Mouse (Mus musculus) heart, embryonic 14.5 days (tissue): ENCODE data around the gene St3gal4. TPM values are rescaled to one million over a fixed set of nuclear protein-coding genes. Genes with fewer than 3 reads are reported as not detected.

ENCODE experiments used
- ATAC-seq: fragments of 200-750 bp; cut with Nextera tagmentation; 2 replicates; pipeline ENCODE4 v1.8.0; 2017; ENCODE audit warnings: low read depth, moderate TSS enrichment; ENCODE audit not compliant: insufficient number of reproducible peaks, insufficient read depth, low FRiP score
- H3K27ac ChIP-seq, 2 experiments: fragments of 200-500 bp in 1 of 2; fragments of 300-500 bp in 1 of 2; sonication (generic) in 1 of 2; replicated peaks in 1 of 2; 2 replicates each; pipeline ENCODE4 v1.5.1; 2012 to 2014; ENCODE audit warnings: low read depth in 2 of 2, low read length in 2 of 2, control low read depth in 1 of 2, mild to moderate bottlenecking in 1 of 2, mixed read lengths in 1 of 2; ENCODE audit not compliant: control insufficient read depth in 1 of 2, insufficient read depth in 1 of 2
- H3K27me3 ChIP-seq: fragments of 300-500 bp; sonication (generic); 2 replicates; pipeline ENCODE4 v1.6.1; 2014; ENCODE audit warnings: mild to moderate bottlenecking, low read length, control low read depth; ENCODE audit not compliant: control insufficient read depth, insufficient read depth
- H3K36me3 ChIP-seq: fragments of 300-500 bp; sonication (generic); 2 replicates; pipeline ENCODE4 v1.6.1; 2014; ENCODE audit warnings: mild to moderate bottlenecking, control low read depth, low read length, mixed read lengths; ENCODE audit not compliant: control insufficient read depth, insufficient read depth
- H3K4me1 ChIP-seq, 2 experiments: fragments of 200-500 bp in 1 of 2; fragments of 300-500 bp in 1 of 2; sonication (generic) in 1 of 2; 2 replicates each; pipeline ENCODE4 v1.6.1; 2012 to 2014; ENCODE audit warnings: low read length in 2 of 2, control low read depth in 1 of 2, mixed read lengths in 1 of 2; ENCODE audit not compliant: control insufficient read depth in 2 of 2, insufficient read depth in 2 of 2
- H3K4me2 ChIP-seq: fragments of 300-500 bp; sonication (generic); 2 replicates; pipeline ENCODE4 v1.6.1; 2014; ENCODE audit warnings: mild to moderate bottlenecking, low read length
- H3K4me3 ChIP-seq, 2 experiments: fragments of 200-500 bp in 1 of 2; fragments of 300-500 bp in 1 of 2; sonication (generic) in 1 of 2; 2 replicates each; pipeline ENCODE4 v1.5.1; 2012 to 2014; ENCODE audit warnings: low read length in 2 of 2, mild to moderate bottlenecking in 2 of 2, control low read depth in 1 of 2, low read depth in 1 of 2, moderate library complexity in 1 of 2; ENCODE audit not compliant: control insufficient read depth in 1 of 2, insufficient read depth in 1 of 2
- H3K9ac ChIP-seq: fragments of 300-500 bp; sonication (generic); 2 replicates; pipeline ENCODE4 v1.6.1; 2014; ENCODE audit warnings: mild to moderate bottlenecking, low read length
- H3K9me3 ChIP-seq: fragments of 300-500 bp; sonication (generic); 2 replicates; pipeline ENCODE4 v1.6.1; 2016; ENCODE audit warnings: low read length, control low read depth; ENCODE audit not compliant: control insufficient read depth
- WGBS: fragments of 180-500 bp; shearing (Covaris S2); extraction: QIAGEN DNeasy Blood & Tissue Kit; methylation state at CpG from one replicate; pipeline ENCODE4 v1.1.7; 2014; 5-methylcytosine and 5-hydroxymethylcytosine counted together
- polyA plus RNA-seq: library from polyadenylated mRNA; unstranded; fragments of >200 nt; fragmentation: Nextera tagmentation; extraction: Ambion mirVana; gene quantifications from 2 replicates; pipeline ENCODE4 v1.2.1, GENCODE M21; 2014

Gene St3gal4
- polyA plus RNA-seq, 1 experiment from 2014 or later: 22.9 TPM

GRCm38 (mm10) chr9:35019372-35019771 is 99.7 kb downstream of the St3gal4 start:
- no peak for ATAC-seq
- WGBS: 13% methylated on average over 3 of the region's 3 CpGs
- H3K4me2 ChIP-seq: no peak overlapping the region

DNA sequence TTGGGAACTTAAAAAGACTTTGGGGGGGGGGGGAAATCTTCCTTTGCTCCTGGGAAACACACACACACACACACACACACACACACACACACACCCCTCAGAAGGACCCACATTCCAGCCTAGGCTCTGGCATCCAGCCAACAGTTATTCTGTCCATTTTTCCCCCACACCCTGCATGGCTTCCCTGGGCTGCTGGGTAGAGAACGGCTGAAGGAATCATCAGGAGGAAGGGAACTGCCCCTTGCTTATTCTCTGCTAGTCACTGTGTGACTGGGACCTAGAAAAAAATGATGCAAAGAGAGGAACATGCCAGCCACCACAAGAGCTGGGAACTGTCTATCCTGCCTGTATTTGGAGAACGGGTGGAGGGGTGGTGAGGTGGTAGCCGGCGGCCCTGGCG is 101.0 kb downstream of the St3gal4 start:
- Histone ChIP-seq H3K27ac (no peak overlapping the region), H3K4me3 (no peak overlapping the region), H3K9ac (no peak overlapping the region), H3K4me1 (peaks cover 9 to 11% of the 10 kb centered on the region in 2 experiments), H3K9me3 (no peaks in the 10 kb centered on the region), H3K27me3 (no peaks in the 10 kb centered on the region), H3K36me3 (no peaks in the 10 kb centered on the region), H3K4me2 (peak overlapping the region; percentile 45; the same call in 1 of the 2 replicates)
- no peak for ATAC-seq
- 20% methylated on average over 5 of the region's 5 CpGs for WGBS

More at GRCm38 (mm10) chr9:35019372-35019771, 99.7 kb downstream of the St3gal4 start:
- H3K9ac ChIP-seq: no peak overlapping the region
- no peaks in the 10 kb centered on the region for H3K27me3 ChIP-seq
- H3K27ac ChIP-seq: no peak overlapping the region
- H3K4me1 ChIP-seq: peaks cover 9 to 11% of the 10 kb centered on the region in 2 experiments
- no peak overlapping the region for H3K4me3 ChIP-seq
- H3K36me3 ChIP-seq: no peaks in the 10 kb centered on the region
- H3K9me3 ChIP-seq: no peaks in the 10 kb centered on the region

GRCm38 (mm10) chr9:35017563-35017962 is 101.5 kb downstream of the St3gal4 start:
- H3K27ac ChIP-seq: no peak overlapping the region
- H3K4me3 ChIP-seq: no peak overlapping the region
- ATAC-seq: 0 out of 2 replicates have a peak, but pooled peaks have one; percentile 23
- no peaks in the 10 kb centered on the region for H3K9me3 ChIP-seq
- 0 out of 2 replicates have a peak overlapping the region, but pooled peaks have one; percentile 1 for H3K9ac ChIP-seq
- H3K4me1 ChIP-seq: peaks cover 9 to 11% of the 10 kb centered on the region in 2 experiments
- WGBS: 14% methylated on average over 13 of the region's 13 CpGs
- H3K4me2 ChIP-seq: peak overlapping the region; percentile 45
- no peaks in the 10 kb centered on the region for H3K36me3 ChIP-seq
- H3K27me3 ChIP-seq: no peaks in the 10 kb centered on the region

GRCm38 (mm10) chr9:35016762-35017161 is 102.3 kb downstream of the St3gal4 start:
- H3K27ac ChIP-seq: no peak overlapping the region
- no peaks in the 10 kb centered on the region for H3K27me3 ChIP-seq
- H3K9me3 ChIP-seq: no peaks in the 10 kb centered on the region
- H3K4me1 ChIP-seq: peaks cover 9 to 11% of the 10 kb centered on the region in 2 experiments
- no peak overlapping the region for H3K9ac ChIP-seq
- ATAC-seq: no peak
- WGBS: 34% methylated on average over 4 of the region's 4 CpGs
- no peak overlapping the region for H3K4me3 ChIP-seq
- no peak overlapping the region for H3K4me2 ChIP-seq
- no peaks in the 10 kb centered on the region for H3K36me3 ChIP-seq

GRCm38 (mm10) chr9:35007697-35008341 is 111.2 kb downstream of the St3gal4 start:
- no peaks in the 10 kb centered on the region for H3K36me3 ChIP-seq
- no peak overlapping the region for H3K9ac ChIP-seq
- no peak for ATAC-seq
- H3K27ac ChIP-seq: no peak overlapping the region
- 69% methylated on average over 14 of the region's 14 CpGs for WGBS
- no peak overlapping the region for H3K4me3 ChIP-seq
- no peaks in the 10 kb centered on the region for H3K27me3 ChIP-seq
- no peaks in the 10 kb centered on the region for H3K9me3 ChIP-seq
- no peak overlapping the region for H3K4me2 ChIP-seq
- H3K4me1 ChIP-seq: peaks cover 0 to 3% of the 10 kb centered on the region in 2 experiments; a peak in 1 of 4 replicates

DNA sequence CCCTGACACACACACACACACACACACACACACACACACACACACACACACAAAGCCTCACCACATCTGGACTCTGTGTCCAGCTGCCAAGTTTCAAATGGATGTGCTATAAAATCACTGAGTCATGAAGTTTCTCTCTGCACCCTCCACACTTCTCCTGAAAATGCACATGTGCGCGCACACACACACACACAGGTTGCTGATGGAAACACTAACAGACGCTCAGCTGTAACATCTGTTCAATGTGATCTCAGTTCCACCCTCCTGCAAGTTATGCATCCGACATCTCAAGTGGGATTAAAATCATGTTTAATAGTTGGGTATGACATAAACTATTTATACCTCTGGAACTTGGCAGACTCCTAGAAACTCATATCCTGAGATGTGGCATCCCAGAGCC is 115.0 kb downstream of the St3gal4 start:
- no peak for ATAC-seq
- no peaks in the 10 kb centered on the region for H3K36me3 ChIP-seq
- no peaks in the 10 kb centered on the region for H3K27me3 ChIP-seq
- H3K9me3 ChIP-seq: 0 out of 2 replicates have a peak, but pooled peaks cover 5% of the 10 kb centered on the region
- no peak overlapping the region for H3K9ac ChIP-seq
- peaks cover 2 to 4% of the 10 kb centered on the region in 2 experiments for H3K4me1 ChIP-seq
- H3K27ac ChIP-seq: no peak overlapping the region
- no peak overlapping the region for H3K4me3 ChIP-seq
- H3K4me2 ChIP-seq: no peak overlapping the region
- WGBS: 81% methylated on average over 4 of the region's 4 CpGs

DNA sequence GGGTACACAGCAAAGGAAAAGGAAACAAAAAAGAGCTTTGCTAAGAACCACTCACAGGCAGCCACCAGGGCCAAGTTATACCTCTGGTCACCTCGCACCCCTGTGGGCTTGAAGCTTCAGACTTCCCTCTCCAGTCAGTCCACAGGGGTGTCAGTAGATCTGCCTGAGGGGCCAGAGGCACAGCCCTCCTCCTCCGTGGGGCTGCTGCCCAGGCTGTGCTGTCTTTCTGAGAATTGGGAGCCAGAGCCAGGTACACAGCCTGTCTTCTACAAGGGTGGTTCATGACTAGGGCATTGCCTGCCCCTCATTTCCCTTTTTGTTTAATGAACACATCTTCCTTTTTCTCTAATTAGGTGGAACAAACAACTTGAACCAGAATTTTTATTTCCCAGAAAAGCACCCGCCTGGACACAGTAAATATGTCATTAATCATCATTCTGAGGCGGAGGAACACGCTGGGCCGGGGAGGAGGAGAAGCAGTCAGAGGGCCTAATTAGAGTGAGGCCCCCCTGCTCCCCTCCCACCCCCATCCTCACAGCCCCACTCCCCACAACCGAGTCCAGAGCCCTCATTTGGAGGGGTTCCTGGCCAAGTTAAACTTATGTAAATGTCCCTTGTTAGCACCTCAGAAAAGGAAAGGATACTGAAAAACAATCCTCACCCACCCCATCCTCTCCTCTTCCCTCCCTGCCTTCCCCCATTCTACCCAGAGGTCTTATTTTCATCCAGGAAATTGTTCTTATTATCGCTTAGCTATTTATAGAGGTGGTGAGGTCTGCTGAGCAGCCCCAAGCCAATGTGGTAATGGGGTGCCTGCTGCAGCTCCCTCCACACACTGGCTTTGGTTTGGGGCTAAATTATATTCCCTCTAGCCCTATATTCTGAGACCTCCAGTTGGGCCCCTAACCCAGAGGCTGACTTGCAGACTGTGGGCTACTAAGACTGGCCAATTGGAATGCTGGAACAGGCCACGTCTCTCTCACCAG is 120.9 kb downstream of the St3gal4 start:
- no peak overlapping the region for H3K4me2 ChIP-seq
- 31% methylated on average over 9 of the region's 9 CpGs for WGBS
- H3K27me3 ChIP-seq: no peaks in the 10 kb centered on the region
- H3K27ac ChIP-seq: peak overlapping the region; percentile 3 to 81; a peak in 3 of 4 replicates
- no peak for ATAC-seq
- 0 out of 2 replicates have a peak, but pooled peaks cover 5% of the 10 kb centered on the region for H3K9me3 ChIP-seq
- no peak overlapping the region for H3K9ac ChIP-seq
- peaks cover 34 to 40% of the 10 kb centered on the region in 2 experiments for H3K4me1 ChIP-seq
- H3K36me3 ChIP-seq: no peaks in the 10 kb centered on the region
- no peak overlapping the region for H3K4me3 ChIP-seq
